Mouse (Mus musculus) limb, embryonic 13.5 days (tissue): ENCODE measurements around the gene Ftl1-ps1. TPM values are rescaled to one million over a fixed set of nuclear protein-coding genes. Genes with fewer than 3 reads are reported as not detected.

Experiments used
- ATAC-seq: fragments of 200-750 bp; cut with Nextera tagmentation; 2 replicates; pipeline ENCODE4 v1.8.0; 2017; ENCODE audit warnings: low read depth, moderate number of reproducible peaks, moderate TSS enrichment; ENCODE audit not compliant: low FRiP score
- H3K27ac ChIP-seq: fragments of 300-500 bp; sonication (generic); 2 replicates; pipeline ENCODE4 v1.5.1; 2015; ENCODE audit warnings: inconsistent platforms, mild to moderate bottlenecking, moderate library complexity
- H3K27me3 ChIP-seq: fragments of 300-500 bp; sonication (generic); 2 replicates; pipeline ENCODE4 v1.6.1; 2015; ENCODE audit warnings: mild to moderate bottlenecking, inconsistent platforms
- H3K36me3 ChIP-seq: fragments of 300-500 bp; sonication (generic); 2 replicates; pipeline ENCODE4 v1.6.1; 2015; ENCODE audit warnings: inconsistent platforms, mild to moderate bottlenecking, moderate library complexity
- H3K4me1 ChIP-seq: fragments of 300-500 bp; sonication (generic); 2 replicates; pipeline ENCODE4 v1.6.1; 2015; ENCODE audit warnings: inconsistent platforms
- H3K4me2 ChIP-seq: fragments of 300-500 bp; sonication (generic); replicated peaks from 2 replicates; pipeline ENCODE4 v1.6.1; 2015; ENCODE audit warnings: inconsistent platforms, mild to moderate bottlenecking, moderate library complexity
- H3K4me3 ChIP-seq: fragments of 300-500 bp; sonication (generic); 2 replicates; pipeline ENCODE4 v1.5.1; 2015; ENCODE audit warnings: moderate library complexity, mild to moderate bottlenecking, inconsistent platforms
- H3K9ac ChIP-seq: fragments of 300-500 bp; sonication (generic); 2 replicates; pipeline ENCODE4 v1.6.1; 2015; ENCODE audit warnings: mild to moderate bottlenecking, inconsistent platforms
- H3K9me3 ChIP-seq: fragments of 300-500 bp; sonication (generic); 2 replicates; pipeline ENCODE4 v1.6.1; 2016; ENCODE audit warnings: inconsistent platforms
- WGBS: fragments of 180-500 bp; shearing (Covaris S2); methylation state at CpG from one replicate; pipeline ENCODE4 v1.1.7; 2015; 5-methylcytosine and 5-hydroxymethylcytosine counted together
- microRNA counts: library from miRNA; unstranded; fragments of <30 nt; microRNA quantifications from one replicate; lab custom pipeline; 2016
- microRNA-seq: library from miRNA; unstranded; fragments of <30 nt; microRNA quantifications from one replicate; pipeline ENCODE4, GENCODE M21; 2016
- polyA plus RNA-seq: library from polyadenylated mRNA; unstranded; fragments of >200 nt; fragmentation: Nextera tagmentation; extraction: Ambion mirVana; gene quantifications from 2 replicates; pipeline ENCODE4 v1.2.1, GENCODE M21; 2015

The Ftl1-ps1 gene
- polyA plus RNA-seq, 1 experiment from 2014 or later: 95.4 TPM

GRCm38 (mm10) chr13:74439895-74440294 is 40.4 kb downstream of the Ftl1-ps1 start:
- Histone ChIP-seq H3K27ac (no peak overlapping the region), H3K4me3 (no peak overlapping the region), H3K4me2 (no peak overlapping the region), H3K9me3 (peaks cover 58% of the 10 kb centered on the region), H3K4me1 (no peaks in the 10 kb centered on the region), H3K27me3 (no peaks in the 10 kb centered on the region), H3K9ac (no peak overlapping the region), H3K36me3 (peaks cover 36% of the 10 kb centered on the region)
- WGBS: 25% methylated on average over 19 of the region's 19 CpGs
- no peak for ATAC-seq

MicroRNAs within 50 kb of the gene (microRNA counts, 519-probe panel; counts per million panel counts)
- microRNA mmu-miR-692 (lab: Ali Mortazavi, UCI): not detected

Small RNA genes within 50 kb of the gene (microRNA-seq; reads per million reads assigned to microRNA genes)
- not detected for gene Mir692-3

Other genes with a start within 250 kb of the Ftl1-ps1 start
- 86.6 and 86.9 TPM in 2 replicates for gene Exoc3, start 191.0 kb upstream of the Ftl1-ps1 start, polyA plus RNA-seq
- gene Ahrr, start 107.4 kb upstream of the Ftl1-ps1 start, polyA plus RNA-seq: 1.1 and 1.3 TPM in 2 replicates
- 138 and 148 TPM in 2 replicates for gene Pdcd6, start 82.1 kb upstream of the Ftl1-ps1 start, polyA plus RNA-seq
- 237 and 242 TPM in 2 replicates for gene Sdha, start 49.4 kb upstream of the Ftl1-ps1 start, polyA plus RNA-seq
- gene Ccdc127, start 49.4 kb upstream of the Ftl1-ps1 start, polyA plus RNA-seq: 63.7 and 71.3 TPM in 2 replicates
- gene Lrrc14b, start 35.7 kb upstream of the Ftl1-ps1 start, polyA plus RNA-seq: not detected in 2 replicates
- gene Zfp72, start 8.9 kb upstream of the Ftl1-ps1 start, polyA plus RNA-seq: 5.3 and 6.6 TPM in 2 replicates
- 26.1 and 26.5 TPM in 2 replicates for gene Zfp825, start 94.3 kb downstream of the Ftl1-ps1 start, polyA plus RNA-seq
- gene Erap1, start 239.9 kb downstream of the Ftl1-ps1 start, polyA plus RNA-seq: 7.2 and 9.3 TPM in 2 replicates